Mouse (Mus musculus) frontal cortex, adult 2 months (tissue): Measurements from ENCODE around the gene Epha3. TPM values are rescaled to one million over a fixed set of nuclear protein-coding genes. Genes with fewer than 3 reads are reported as not detected.

Experiments
- DNase-seq, 2 experiments: peaks; one replicate each; pipeline ENCODE4 v3.0.0; 2022; ENCODE audit warnings: low spot score in 1 of 2; ENCODE audit errors: extremely low spot score in 1 of 2
- polyA plus RNA-seq: library from polyadenylated mRNA; depleted of rRNA; stranded (reverse); fragments of >200 nt; gene quantifications from 2 replicates; pipeline ENCODE4 v1.2.3, GENCODE M21; 2012; rRNA removed

Gene Epha3
- polyA plus RNA-seq = 8.0 and 8.8 TPM in 2 replicates

- peak; percentile 76 to 89 for DNase-seq
Measured at GRCm38 (mm10) chr16:63863913-63864330, at the start of gene Epha3. TSS of gene Epha3 (minus strand) at chr16:63864175.

- no peak for DNase-seq
Measured at GRCm38 (mm10) chr16:63903425-63903824, 39.5 kb upstream of the Epha3 start.

- DNase-seq = no peak
Measured at GRCm38 (mm10) chr16:63881190-63881589, 17.2 kb upstream of the Epha3 start.

- peak in 1 of 2 experiments; percentile 60 for DNase-seq
Measured at GRCm38 (mm10) chr16:63872313-63872712, 8.3 kb upstream of the Epha3 start.

GRCm38 (mm10) chr16:63864463-63864976, 545 bp upstream of the Epha3 start:
- peak in 1 of 2 experiments; percentile 13 for DNase-seq

- peak in 1 of 2 experiments; percentile 26 for DNase-seq
Measured at GRCm38 (mm10) chr16:63863181-63863580, 794 bp downstream of the Epha3 start.

- peak in 1 of 2 experiments; percentile 22 for DNase-seq
Measured at GRCm38 (mm10) chr16:63857561-63857960, 6.4 kb downstream of the Epha3 start.

- DNase-seq = peak; percentile 42 to 86
Measured at GRCm38 (mm10) chr16:63856658-63857552, 7.1 kb downstream of the Epha3 start.

- DNase-seq = no peak
Measured at GRCm38 (mm10) chr16:63850297-63850696, 13.7 kb downstream of the Epha3 start.

- no peak for DNase-seq
Measured at GRCm38 (mm10) chr16:63842911-63843310, 21.1 kb downstream of the Epha3 start.

GRCm38 (mm10) chr16:63837466-63837865, 26.5 kb downstream of the Epha3 start:
- no peak for DNase-seq

- DNase-seq = no peak
Measured at GRCm38 (mm10) chr16:63821164-63821563, 42.8 kb downstream of the Epha3 start.

- DNase-seq = peak in 1 of 2 experiments; percentile 30
Measured at GRCm38 (mm10) chr16:63817606-63818005, 46.4 kb downstream of the Epha3 start.

GRCm38 (mm10) chr16:63816672-63817071, 47.3 kb downstream of the Epha3 start:
- no peak for DNase-seq

- no peak for DNase-seq
Measured at GRCm38 (mm10) chr16:63809871-63810270, 54.1 kb downstream of the Epha3 start.

GRCm38 (mm10) chr16:63808991-63809390, 55.0 kb downstream of the Epha3 start:
- no peak for DNase-seq

- no peak for DNase-seq
Measured at GRCm38 (mm10) chr16:63806437-63807129, 57.4 kb downstream of the Epha3 start.

- no peak for DNase-seq
Measured at GRCm38 (mm10) chr16:63806025-63806424, 58.0 kb downstream of the Epha3 start.

GRCm38 (mm10) chr16:63801436-63801835, 62.5 kb downstream of the Epha3 start:
- no peak for DNase-seq

- DNase-seq = no peak
Measured at GRCm38 (mm10) chr16:63798341-63798740, 65.6 kb downstream of the Epha3 start.

GRCm38 (mm10) chr16:63794292-63794691, 69.7 kb downstream of the Epha3 start:
- no peak for DNase-seq
